In the genomic region with DNA sequence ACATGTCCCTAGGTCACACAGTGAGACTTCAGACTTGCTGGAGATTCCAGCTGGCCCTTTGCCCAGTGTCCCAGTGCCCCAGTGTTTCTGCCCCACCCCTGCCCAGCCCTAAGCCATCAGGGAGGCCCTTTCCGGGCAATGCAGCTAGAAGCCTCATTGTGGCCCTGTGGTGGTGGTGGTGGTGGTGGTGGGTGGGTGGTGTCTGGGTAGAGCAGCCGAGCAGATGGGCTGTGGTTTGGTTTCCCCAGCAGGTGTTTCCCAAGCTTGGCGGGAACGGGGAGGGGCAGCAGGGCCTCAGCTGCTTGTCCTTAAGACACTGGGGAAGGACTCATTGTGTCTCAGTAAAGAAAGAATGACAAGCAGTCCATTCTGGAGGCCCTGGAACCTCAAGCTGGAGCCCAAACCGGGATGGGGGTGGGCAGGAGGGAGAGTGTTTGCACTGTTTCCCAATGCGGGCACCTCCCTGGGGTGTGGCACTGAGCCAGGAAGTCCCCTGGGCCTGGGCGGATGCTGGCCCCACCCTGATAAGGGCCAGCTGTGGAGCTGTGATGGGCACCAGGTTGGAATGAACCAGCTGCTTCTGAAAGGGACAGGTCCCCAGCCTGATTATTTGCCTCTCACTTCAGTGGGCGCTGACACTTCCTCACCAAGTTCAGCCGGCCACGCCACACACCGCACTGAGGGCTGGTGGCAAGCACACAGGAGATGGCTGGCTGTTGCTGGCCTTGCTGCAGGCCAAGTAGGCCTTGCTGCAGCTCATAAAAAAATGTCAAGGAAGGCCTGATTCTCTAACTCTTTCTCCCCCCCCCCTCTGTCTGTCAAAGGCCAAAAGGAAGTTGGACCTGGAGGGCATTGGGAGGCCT, we compare ENCODE assay signal across 8 mouse cellular contexts. TPM values are rescaled to one million over a fixed set of nuclear protein-coding genes. Genes with fewer than 3 reads are reported as not detected.
DNase-seq lines count a peak whose midpoint lies in the region; ATAC-seq lines count a peak whose summit lies in the region.

No protein-coding gene starts in this region.

- no peak overlapping the region for H3K4me3 ChIP-seq in forebrain, embryonic 12.5 days (replicated peaks)
- H3K4me3 ChIP-seq in hindbrain, embryonic 14.5 days (replicated peaks; ENCODE audit: low read length) = no peak overlapping the region
- H3K4me3 ChIP-seq in liver, embryonic 16.5 days (ENCODE audit: low read depth, low read length) = peak overlapping the region; percentile 92

- intact Hi-C loops in left cerebral cortex, postnatal 14 days (cut with DNase I) = no loop called here

- no peaks in the 10 kb centered on the region for H3K9me3 ChIP-seq in forebrain, embryonic 12.5 days
- H3K9me3 ChIP-seq in hindbrain, embryonic 14.5 days (ENCODE audit: control insufficient read depth, low read length) = no peaks in the 10 kb centered on the region
- no peaks in the 10 kb centered on the region for H3K9me3 ChIP-seq in liver, embryonic 16.5 days (replicated peaks; ENCODE audit: control insufficient read depth, low read length)

- H3K4me1 ChIP-seq in forebrain, embryonic 12.5 days = peaks cover 72% of the 10 kb centered on the region
- peaks cover 21% of the 10 kb centered on the region; the same call in 1 of the 2 replicates for H3K4me1 ChIP-seq in hindbrain, embryonic 14.5 days (replicated peaks; ENCODE audit: control insufficient read depth, insufficient read depth, low read length)
- peaks cover 81% of the 10 kb centered on the region for H3K4me1 ChIP-seq in liver, embryonic 16.5 days (ENCODE audit: control insufficient read depth, low read depth, low read length)

- H3K27me3 ChIP-seq in forebrain, embryonic 12.5 days = no peaks in the 10 kb centered on the region
- H3K27me3 ChIP-seq in hindbrain, embryonic 14.5 days (ENCODE audit: control insufficient read depth, insufficient read depth, low read length) = no peaks in the 10 kb centered on the region
- H3K27me3 ChIP-seq in liver, embryonic 16.5 days (ENCODE audit: control insufficient read depth, insufficient read depth, low read depth, low read length) = no peaks in the 10 kb centered on the region

- H3K36me3 ChIP-seq in forebrain, embryonic 12.5 days (replicated peaks) = no peaks in the 10 kb centered on the region
- no peaks in the 10 kb centered on the region for H3K36me3 ChIP-seq in hindbrain, embryonic 14.5 days (replicated peaks; ENCODE audit: control insufficient read depth, insufficient read depth)
- H3K36me3 ChIP-seq in liver, embryonic 16.5 days (ENCODE audit: control insufficient read depth, insufficient read depth) = peaks cover 46% of the 10 kb centered on the region

- peak overlapping the region; percentile 19 for H3K4me2 ChIP-seq in forebrain, embryonic 12.5 days
- H3K4me2 ChIP-seq in hindbrain, embryonic 14.5 days (replicated peaks) = no peak overlapping the region
- H3K4me2 ChIP-seq in liver, embryonic 16.5 days (ENCODE audit: low read depth, low read length) = peak overlapping the region; percentile 85

- 46% methylated on average over 11 of the region's 11 CpGs for WGBS in forebrain, embryonic 12.5 days
- 42% methylated on average over 11 of the region's 11 CpGs for WGBS in hindbrain, embryonic 14.5 days
- WGBS in liver, embryonic 16.5 days (ENCODE audit: insufficient replicate concordance) = 12% methylated on average over 11 of the region's 11 CpGs

- ATAC-seq in forebrain, embryonic 12.5 days (ENCODE audit: low FRiP score) = no peak
- ATAC-seq in hindbrain, embryonic 14.5 days (ENCODE audit: low FRiP score) = no peak
- peak; percentile 82 for ATAC-seq in liver, embryonic 16.5 days (ENCODE audit: low read depth)

- peak; percentile 99 for DNase-seq in 416B (ENCODE audit: low read depth)
- DNase-seq in MN1 (ENCODE audit: low spot score) = peak; percentile 54
- DNase-seq in hindbrain, embryonic 14.5 days (ENCODE audit: low spot score) = no peak
- peak; percentile 88 for DNase-seq in spleen, adult 12 weeks (ENCODE audit: low spot score)
- DNase-seq in urinary bladder, postnatal 10 days (ENCODE audit: low spot score) = no peak
- no peak for DNase-seq in left cerebral cortex, postnatal 14 days (ENCODE audit: low spot score in 2 of 2)

- peak overlapping the region; percentile 75 for H3K27ac ChIP-seq in forebrain, embryonic 12.5 days
- H3K27ac ChIP-seq in hindbrain, embryonic 14.5 days = peak overlapping the region; percentile 17; the same call in 1 of the 2 replicates
- peak overlapping the region; percentile 99 for H3K27ac ChIP-seq in liver, embryonic 16.5 days (ENCODE audit: low read length)

- peak overlapping the region; percentile 5; the same call in 1 of the 2 replicates for H3K9ac ChIP-seq in forebrain, embryonic 12.5 days
- H3K9ac ChIP-seq in hindbrain, embryonic 14.5 days = no peak overlapping the region
- peak overlapping the region; percentile 99 for H3K9ac ChIP-seq in liver, embryonic 16.5 days (ENCODE audit: low read depth, low read length)

RNA-seq across cellular contexts. Expression of gene E2f2, which starts 5.6 kb away (rescaled TPM):
- polyA plus RNA-seq in forebrain, embryonic 12.5 days (2016; fragmentation: Nextera tagmentation; extraction: Ambion mirVana) = 13.4 and 14.6 TPM in 2 replicates
- 1.2 and 1.3 TPM in 2 replicates for polyA plus RNA-seq in hindbrain, embryonic 14.5 days (2014; fragmentation: Nextera tagmentation; extraction: Ambion mirVana)
- 83.5 and 93.6 TPM in 2 replicates for polyA plus RNA-seq in liver, embryonic 16.5 days (2015; fragmentation: Nextera tagmentation; extraction: Ambion mirVana)
- under 1 TPM; 0.90 to 0.93 TPM for total RNA-seq in left cerebral cortex, postnatal 14 days (2021)

RNA-seq across cellular contexts. Expression of gene Asap3, which starts 28.3 kb away (rescaled TPM):
- polyA plus RNA-seq in forebrain, embryonic 12.5 days (2016; fragmentation: Nextera tagmentation; extraction: Ambion mirVana) = 5.9 and 6.4 TPM in 2 replicates
- polyA plus RNA-seq in hindbrain, embryonic 14.5 days (2014; fragmentation: Nextera tagmentation; extraction: Ambion mirVana) = 4.9 TPM in 2 replicates
- 2.2 and 3.0 TPM in 2 replicates for polyA plus RNA-seq in liver, embryonic 16.5 days (2015; fragmentation: Nextera tagmentation; extraction: Ambion mirVana)
- 1 to 10 TPM; 3.9 to 4.2 TPM for total RNA-seq in left cerebral cortex, postnatal 14 days (2021)

RNA-seq across cellular contexts. Expression of gene Id3, which starts 34.5 kb away (rescaled TPM):
- 173 and 228 TPM in 2 replicates for polyA plus RNA-seq in forebrain, embryonic 12.5 days (2016; fragmentation: Nextera tagmentation; extraction: Ambion mirVana)
- 194 and 206 TPM in 2 replicates for polyA plus RNA-seq in hindbrain, embryonic 14.5 days (2014; fragmentation: Nextera tagmentation; extraction: Ambion mirVana)
- polyA plus RNA-seq in liver, embryonic 16.5 days (2015; fragmentation: Nextera tagmentation; extraction: Ambion mirVana) = 37.5 and 40.6 TPM in 2 replicates
- 10 to 100 TPM; 30.2 to 53.1 TPM for total RNA-seq in left cerebral cortex, postnatal 14 days (2021)

Comparison
In these comparisons a context has a peak if more than half of its experiments do, and no peak if none do; other contexts are left out.
1. DNase-seq: peak in 416B (single experiment), MN1 (single experiment) and spleen, adult 12 weeks (single experiment); none in hindbrain, embryonic 14.5 days (single experiment), urinary bladder, postnatal 10 days (single experiment) and left cerebral cortex, postnatal 14 days (0 of 2).
2. H3K27ac ChIP-seq: peak in every context shown above with its lines; median percentile 99 in liver, embryonic 16.5 days; 75 in forebrain, embryonic 12.5 days; 17 in hindbrain, embryonic 14.5 days.